Mouse (Mus musculus) brain, adult 2 months (tissue): ENCODE measurements around the gene Rab14.
A peak's percentile ranks its signal among the peaks of the same experiment; 100 is the strongest.

Source experiments
- DNase-seq: peaks from one replicate; pipeline ENCODE4 v3.0.0; 2011; ENCODE audit warnings: low read depth, low spot score

Gene Rab14

DNA sequence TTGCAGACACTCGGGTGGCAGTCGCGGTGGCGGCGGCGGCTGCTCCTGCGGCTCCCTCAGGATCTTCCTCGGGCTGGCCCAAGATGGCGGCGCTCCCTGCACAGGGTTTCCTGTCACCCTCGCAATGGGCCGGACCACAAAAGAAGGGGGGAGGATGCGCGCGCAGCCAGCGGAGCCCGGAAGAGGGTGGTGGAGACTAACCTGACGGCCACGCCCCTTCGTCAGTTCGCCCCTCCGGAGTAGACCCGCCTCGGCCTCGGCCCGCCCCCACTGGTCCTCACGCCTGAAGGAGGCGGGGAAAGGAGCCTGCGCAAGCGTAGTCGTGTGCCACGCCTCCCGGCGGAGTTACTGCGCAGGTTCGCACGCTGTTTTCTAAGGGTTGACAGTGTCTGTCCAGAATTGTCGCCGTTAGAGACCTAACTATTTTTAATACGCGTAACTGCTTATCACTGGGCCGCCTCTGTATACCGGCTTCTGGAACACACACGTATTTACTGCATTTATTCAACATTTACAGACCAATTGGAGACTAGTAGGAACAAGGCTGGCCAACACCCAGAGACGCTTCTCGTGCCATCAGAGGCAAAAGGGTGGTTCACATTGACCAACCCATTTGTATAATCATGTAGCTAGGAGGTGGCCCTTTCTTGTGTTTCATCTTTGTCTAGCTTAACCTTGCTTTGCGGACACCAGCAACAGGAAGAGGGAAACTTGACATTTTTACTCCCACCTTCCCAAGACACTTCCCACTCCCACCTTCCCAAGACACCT, at the start of gene Rab14:
TSS of gene Rab14 (minus strand) at position 223 of the 771 bp plus-strand sequence.
- DNase-seq, result peak; percentile 100

GRCm38 (mm10) chr2:35247763-35248162, 46.8 kb upstream of the Rab14 start:
- DNase-seq, result no peak

- peak; percentile 39 for DNase-seq
Observed at GRCm38 (mm10) chr2:35244241-35244640, 43.3 kb upstream of the Rab14 start.

- peak; percentile 32 for DNase-seq
Observed at GRCm38 (mm10) chr2:35235021-35235420, 34.1 kb upstream of the Rab14 start.

DNA sequence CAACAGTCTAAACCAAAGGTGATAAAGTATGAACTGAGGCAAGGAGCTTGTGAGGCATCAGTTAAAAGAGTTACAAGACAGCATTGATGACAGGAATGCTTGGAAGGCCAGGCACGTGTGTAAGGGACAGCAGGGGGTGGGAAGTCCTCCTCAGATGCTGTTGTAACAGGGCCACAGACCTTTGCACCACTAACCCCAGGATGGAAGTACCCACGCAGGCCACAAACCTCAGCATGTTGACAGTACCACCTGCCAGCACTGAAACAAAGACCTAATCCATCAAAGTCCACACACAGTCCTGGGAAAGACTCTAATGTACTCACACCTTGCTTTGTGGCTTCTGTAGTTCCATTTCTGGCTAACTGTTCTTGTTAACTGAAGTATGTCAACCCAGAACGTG, 33.0 kb upstream of the Rab14 start:
- no peak for DNase-seq

DNA sequence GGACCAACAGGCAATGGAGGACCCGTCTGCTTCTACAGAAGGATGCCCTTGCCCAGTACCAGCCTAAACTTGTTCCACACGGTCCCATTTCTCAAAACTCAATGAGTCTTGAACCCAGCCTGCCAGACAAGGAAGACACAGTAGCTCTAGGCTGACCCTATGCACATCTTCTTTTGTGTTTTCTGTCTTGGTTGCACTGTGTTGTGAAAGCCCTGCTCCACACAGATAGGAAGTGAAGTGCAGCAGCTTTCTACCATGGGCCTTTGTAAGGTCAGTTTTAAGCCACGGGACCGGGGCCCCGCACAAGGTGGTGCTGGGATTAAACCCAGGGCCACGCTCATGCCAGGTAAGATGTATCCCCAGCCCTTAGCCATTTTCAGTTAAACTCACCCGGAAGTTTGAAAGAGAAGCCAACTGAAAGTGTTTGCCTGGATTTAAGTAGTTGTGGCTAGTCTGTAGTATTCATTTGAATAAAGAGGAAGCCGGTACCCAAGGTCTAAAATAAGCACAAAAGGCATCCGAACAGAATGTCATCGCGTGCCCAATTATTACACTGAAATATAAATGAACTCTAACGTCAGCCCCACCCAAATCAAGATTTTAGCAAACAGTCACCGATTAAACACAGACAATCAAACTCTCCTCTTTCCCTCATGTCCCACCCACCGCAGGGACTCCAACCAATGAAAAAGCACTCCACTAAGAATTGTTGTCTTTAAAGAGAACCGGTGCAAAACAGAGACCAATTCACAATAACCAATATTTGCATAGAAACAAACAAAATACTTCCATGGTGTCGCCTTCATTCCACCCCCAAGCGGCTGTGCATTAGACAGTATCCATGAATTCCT, 31.9 kb upstream of the Rab14 start:
- DNase-seq, result no peak

DNA sequence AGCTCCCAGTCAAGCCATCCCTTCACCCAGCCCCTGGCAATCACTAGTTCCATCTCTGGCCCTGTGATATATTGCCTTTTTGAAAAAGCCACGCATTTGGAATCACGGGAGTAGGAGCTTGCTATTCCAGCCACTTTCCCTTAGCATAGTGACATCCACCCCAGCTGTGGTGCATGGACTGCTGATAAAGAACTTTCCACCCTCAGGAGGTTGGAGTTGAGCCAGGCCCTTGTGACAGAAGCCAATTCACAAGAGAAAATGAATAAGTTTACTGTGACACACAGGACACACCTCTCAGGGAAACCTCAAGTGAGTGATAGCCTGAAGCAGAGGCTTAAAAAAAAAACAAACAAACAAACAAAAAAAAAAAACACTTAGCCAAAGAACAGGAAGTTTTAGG, 31.0 kb upstream of the Rab14 start:
- DNase-seq, result no peak

GRCm38 (mm10) chr2:35230215-35230614, 29.3 kb upstream of the Rab14 start:
- DNase-seq, result no peak

DNA sequence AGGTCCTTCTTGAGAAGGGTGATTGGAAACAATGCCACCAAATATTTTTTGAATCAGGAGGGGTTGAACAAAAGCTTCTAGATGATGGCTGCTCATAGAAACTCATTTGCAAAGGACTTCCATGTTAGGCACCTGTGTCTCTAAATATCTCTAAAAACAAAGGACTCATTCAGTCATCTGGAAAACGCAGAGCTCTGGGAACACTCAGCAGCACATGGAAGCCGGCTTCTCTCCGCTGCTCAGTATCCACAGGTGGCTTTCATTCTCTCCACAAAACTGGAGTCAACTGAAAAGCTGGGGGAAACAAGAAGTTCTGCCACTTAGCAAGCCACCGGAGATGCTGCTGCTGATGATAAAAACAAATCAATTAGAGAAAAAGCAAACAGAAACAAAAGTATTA, 27.2 kb upstream of the Rab14 start:
- no peak for DNase-seq

DNA sequence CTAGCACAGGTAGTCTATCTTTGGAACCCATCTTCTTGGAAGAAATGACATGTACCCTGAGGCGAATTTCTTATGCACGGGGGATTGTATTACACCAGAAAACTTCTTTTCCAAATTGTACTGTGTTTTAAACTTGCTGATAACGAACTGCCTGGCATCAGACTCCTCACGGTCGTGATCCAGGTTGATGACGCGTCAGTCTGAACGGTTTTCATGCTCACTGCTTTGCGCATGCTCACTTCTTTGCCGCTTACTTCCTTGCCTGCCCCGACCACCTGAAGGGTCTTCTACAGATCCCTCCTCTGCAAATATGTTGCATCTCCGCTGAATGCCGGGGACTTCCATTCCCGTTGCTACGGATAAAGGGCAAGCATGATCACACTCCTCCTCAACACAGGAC, 23.4 kb upstream of the Rab14 start:
- no peak for DNase-seq

- DNase-seq, result no peak
Observed at GRCm38 (mm10) chr2:35222822-35223391, 22.0 kb upstream of the Rab14 start.

DNA sequence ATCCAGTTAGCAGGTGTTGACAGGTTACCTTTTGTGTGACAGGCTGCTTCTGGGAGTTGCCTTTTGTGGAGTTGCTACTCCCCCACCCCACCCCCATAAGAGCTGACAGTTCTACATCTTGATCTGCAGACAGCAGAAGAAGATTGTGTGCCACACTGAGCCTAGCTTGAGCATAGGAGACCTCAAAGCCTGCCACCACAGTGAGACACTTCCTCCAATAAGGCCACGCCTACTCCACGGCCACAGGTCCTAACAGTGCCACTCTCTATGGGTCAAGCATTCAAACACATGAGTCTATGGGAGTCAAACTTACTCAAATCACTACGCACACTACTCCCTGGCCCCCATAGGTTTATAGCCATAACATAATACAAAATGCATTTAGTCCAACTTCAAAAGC, 17.8 kb upstream of the Rab14 start:
- no peak for DNase-seq

GRCm38 (mm10) chr2:35216701-35217100, 15.8 kb upstream of the Rab14 start:
- no peak for DNase-seq

GRCm38 (mm10) chr2:35215363-35215762, 14.4 kb upstream of the Rab14 start:
- peak; percentile 71 for DNase-seq

DNA sequence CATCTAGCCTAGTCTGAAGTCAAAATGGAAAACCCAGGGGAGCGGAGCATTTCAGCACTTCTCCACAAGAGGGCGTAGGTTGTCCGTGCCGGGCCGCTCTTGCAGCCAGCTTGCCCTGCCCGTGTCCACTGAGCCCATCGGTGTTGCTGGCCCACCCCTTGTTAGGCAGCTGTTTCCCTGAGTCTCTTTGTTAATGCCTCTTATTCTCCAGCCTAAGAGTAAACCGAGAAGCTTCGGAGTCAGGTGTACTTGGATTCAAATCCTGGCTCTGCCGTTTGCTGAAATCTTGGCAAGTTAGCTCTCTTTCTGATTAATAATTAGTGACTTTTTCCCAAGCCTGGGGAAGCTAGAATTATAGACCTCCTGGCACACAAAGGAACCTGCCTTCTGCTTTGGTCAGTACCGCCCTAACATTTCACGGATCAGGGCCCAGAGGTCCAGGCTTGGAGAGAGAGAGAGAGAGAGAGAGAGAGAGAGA, 14.0 kb upstream of the Rab14 start:
- DNase-seq, result peak; percentile 85

- no peak for DNase-seq
Observed at GRCm38 (mm10) chr2:35213345-35213910, 12.5 kb upstream of the Rab14 start.

- DNase-seq, result no peak
Observed at GRCm38 (mm10) chr2:35211681-35212080, 10.8 kb upstream of the Rab14 start.

GRCm38 (mm10) chr2:35208931-35209665, 8.2 kb upstream of the Rab14 start:
- DNase-seq, result peak; percentile 39

DNA sequence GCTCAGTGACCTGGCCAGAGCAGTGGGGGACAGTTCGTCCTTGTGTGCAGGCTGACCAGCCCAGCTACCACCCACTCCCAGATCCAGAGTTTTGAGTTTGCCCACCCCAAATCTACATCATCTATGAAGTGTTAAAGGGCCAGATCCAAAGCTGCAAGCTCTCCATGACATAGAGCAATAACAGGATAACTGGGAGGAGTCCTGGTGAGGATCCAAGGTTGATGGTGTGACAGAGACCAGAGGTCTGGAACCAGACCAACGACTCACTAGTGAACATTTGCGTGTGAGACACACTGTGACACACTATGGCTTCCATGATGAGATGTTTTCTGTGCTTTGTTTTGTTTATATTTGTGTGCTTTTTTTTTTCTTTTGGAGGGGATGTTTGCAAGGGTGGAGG, 7.1 kb upstream of the Rab14 start:
- DNase-seq, result no peak

- DNase-seq, result no peak
Observed at GRCm38 (mm10) chr2:35206761-35207160, 5.8 kb upstream of the Rab14 start.

DNA sequence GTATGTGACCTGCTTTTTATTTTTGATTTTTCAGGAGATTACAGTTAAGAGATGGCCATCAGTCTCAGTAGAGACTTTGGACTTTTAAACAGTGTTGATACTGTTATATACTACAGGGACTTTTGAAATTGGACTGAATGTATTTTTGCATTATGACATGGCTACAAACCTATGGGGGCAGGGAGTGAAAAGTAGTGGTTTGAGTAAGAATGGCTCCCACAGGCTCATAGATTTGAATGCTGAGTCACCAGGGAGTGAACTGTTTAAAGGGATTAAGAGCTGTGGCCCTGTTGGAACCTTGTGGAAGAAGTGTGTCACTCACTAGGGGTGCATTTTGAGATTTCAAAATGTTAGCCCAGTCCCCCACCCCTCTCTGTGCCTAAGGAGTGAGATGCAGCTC, 2.8 kb upstream of the Rab14 start:
- no peak for DNase-seq
